Mouse (Mus musculus): ENCODE measurements around the gene Sp110.
"Not testable (repeated sequence)": the region's sequence is repeated elsewhere in the genome, so short reads cannot be mapped to it uniquely, and the experiment has no call there.

The Sp110 gene

GRCm38 (mm10) chr1:85598271-85599012, at the start of gene Sp110:
TSS of gene Sp110 (minus strand) at chr1:85598817.
- not testable (repeated sequence) for DNase-seq (ENCODE audit: low read depth, low spot score)

DNA sequence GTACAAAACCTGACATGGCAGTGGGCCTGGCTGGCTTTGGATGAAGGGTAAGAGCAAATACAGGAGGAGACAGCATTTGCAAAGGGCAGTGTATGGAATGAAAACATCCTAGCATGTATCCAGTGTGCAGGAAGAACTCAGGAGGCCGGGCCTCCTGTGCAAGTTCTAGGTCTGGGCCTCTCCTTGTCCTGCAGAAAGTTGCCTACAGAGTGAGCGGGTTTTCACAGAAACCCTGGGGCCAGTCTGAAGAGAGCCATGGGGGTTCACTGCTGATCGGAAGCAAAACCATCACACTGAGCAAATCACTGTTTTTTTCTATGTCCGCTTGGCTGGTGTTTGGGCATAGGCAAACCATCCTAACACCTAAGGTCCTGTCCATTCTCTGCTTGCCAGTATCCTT, 39.5 kb upstream of the Sp110 start:
- DNase-seq (ENCODE audit: low read depth, low spot score), result not testable (repeated sequence)

GRCm38 (mm10) chr1:85636936-85637335, 38.3 kb upstream of the Sp110 start:
- DNase-seq (ENCODE audit: low read depth, low spot score), result not testable (repeated sequence)

- not testable (repeated sequence) for DNase-seq (ENCODE audit: low read depth, low spot score)
Measured at GRCm38 (mm10) chr1:85618689-85619088, 20.1 kb upstream of the Sp110 start.

DNA sequence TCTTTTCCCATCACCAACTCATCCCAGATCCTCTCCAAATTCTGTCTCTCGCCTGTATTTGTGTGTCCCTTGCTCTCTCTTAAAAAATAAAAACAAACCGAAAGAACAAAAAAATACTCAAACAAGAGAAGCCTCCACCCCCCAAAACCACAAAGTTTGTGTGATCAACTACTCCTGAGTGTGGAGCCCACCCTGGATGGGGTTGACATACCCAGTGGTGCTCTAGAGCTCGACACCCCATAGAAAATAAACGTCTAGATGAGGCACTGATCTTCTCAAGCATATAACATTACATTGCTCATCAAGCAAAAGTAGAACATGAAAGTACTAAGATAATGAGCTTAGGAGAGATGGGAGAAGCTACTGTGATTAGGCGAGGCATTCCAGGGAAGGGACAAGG, 18.5 kb upstream of the Sp110 start:
- not testable (repeated sequence) for DNase-seq (ENCODE audit: low read depth, low spot score)

DNA sequence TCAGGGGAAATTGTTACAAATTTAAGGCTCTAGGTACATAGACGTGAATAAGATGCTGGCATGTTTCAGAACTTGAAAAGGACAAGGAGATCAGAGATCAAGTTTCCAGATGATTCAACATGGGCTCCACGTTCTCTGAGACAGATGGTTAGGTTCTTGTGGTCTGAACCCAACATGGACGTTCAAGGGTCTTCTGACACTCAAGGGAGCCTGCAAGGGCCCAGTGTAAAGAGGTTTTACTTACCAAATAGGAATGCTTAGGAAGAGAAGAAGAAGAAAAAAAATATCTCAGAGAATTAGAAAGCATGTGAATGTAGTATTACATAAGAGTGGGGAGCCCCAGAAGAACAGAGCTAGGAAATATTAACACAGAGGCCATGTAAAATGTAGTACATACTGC, 17.2 kb upstream of the Sp110 start:
- DNase-seq (ENCODE audit: low read depth, low spot score), result not testable (repeated sequence)

DNA sequence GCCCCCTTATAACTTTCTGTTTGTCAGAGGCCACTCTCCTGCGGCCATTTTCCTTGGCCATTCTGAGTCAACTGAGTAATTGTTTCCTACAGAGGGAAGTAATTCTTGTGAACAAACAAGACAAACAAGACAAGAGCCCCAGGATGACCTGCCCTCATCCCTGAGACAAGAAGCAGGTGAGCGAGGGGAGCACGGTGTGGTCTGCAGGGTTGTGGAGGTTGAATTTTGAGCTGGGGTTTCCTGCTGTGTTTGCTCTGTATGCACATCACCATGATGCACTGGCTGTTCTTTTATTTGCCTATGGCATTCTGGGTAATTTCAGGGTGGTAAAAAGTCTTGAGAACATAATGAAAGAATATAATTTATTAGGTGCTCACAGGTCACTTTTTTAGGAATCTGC, 16.5 kb upstream of the Sp110 start:
- DNase-seq (ENCODE audit: low read depth, low spot score), result not testable (repeated sequence)

GRCm38 (mm10) chr1:85610581-85610980, 12.0 kb upstream of the Sp110 start:
- DNase-seq (ENCODE audit: low read depth, low spot score), result not testable (repeated sequence)

DNA sequence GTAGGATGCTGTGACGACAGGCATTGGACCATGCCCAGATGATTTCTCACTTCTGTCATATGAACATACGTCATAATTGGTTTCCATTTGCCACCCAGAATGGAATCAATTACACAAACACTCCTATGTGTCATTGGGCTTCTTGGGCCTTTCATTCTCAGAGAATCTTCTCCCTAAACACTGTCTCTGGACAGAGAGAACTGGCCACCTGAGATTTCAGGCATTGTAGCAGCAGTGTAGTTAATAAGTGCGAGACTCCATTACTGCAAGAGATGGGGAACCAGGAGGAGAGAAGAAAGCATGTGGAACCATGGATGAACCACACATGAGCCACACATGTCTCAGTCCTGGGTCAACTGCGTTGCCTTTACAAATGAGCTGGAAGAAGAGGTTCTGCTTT, 9.7 kb upstream of the Sp110 start:
- not testable (repeated sequence) for DNase-seq (ENCODE audit: low read depth, low spot score)

GRCm38 (mm10) chr1:85604341-85604740, 5.7 kb upstream of the Sp110 start:
- DNase-seq (ENCODE audit: low read depth, low spot score), result not testable (repeated sequence)

- DNase-seq (ENCODE audit: low read depth, low spot score), result peak; percentile 2
Measured at GRCm38 (mm10) chr1:85600794-85601193, 2.2 kb upstream of the Sp110 start.

- DNase-seq (ENCODE audit: low read depth, low spot score), result not testable (repeated sequence)
Measured at GRCm38 (mm10) chr1:85600078-85600477, 1.5 kb upstream of the Sp110 start, which contains the start of gene Sp140. TSS of gene Sp140 (plus strand) at chr1:85600378.

- DNase-seq (ENCODE audit: low read depth, low spot score), result not testable (repeated sequence)
Measured at GRCm38 (mm10) chr1:85592526-85592925, 6.1 kb downstream of the Sp110 start.

GRCm38 (mm10) chr1:85588697-85589096, 9.9 kb downstream of the Sp110 start:
- DNase-seq (ENCODE audit: low read depth, low spot score), result not testable (repeated sequence)

DNA sequence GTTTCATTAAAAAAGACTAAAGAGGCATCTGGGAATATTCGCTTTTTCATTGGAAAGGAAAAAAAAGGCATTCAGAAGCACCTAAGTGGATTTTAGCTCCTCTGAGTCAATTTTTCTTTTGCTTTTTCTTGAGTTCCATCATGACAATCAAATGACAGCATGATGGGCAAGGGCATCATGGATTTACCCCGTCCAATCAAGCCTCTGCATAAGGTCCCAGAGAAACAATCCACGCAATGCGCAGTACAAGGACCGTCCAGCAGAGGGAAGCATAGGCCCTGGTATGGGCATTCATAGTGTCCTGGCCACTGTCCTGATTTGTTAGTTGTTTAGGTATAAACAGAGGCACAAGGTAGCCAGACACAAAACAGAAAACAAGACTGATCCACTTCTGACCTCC, 17.1 kb downstream of the Sp110 start:
- DNase-seq (ENCODE audit: low read depth, low spot score), result peak; percentile 4

- DNase-seq (ENCODE audit: low read depth, low spot score), result not testable (repeated sequence)
Measured at GRCm38 (mm10) chr1:85580578-85580977, 18.0 kb downstream of the Sp110 start.

GRCm38 (mm10) chr1:85580148-85580534, 18.5 kb downstream of the Sp110 start:
- DNase-seq (ENCODE audit: low read depth, low spot score), result not testable (repeated sequence)

- DNase-seq (ENCODE audit: low read depth, low spot score), result not testable (repeated sequence)
Measured at GRCm38 (mm10) chr1:85579199-85580147, 19.1 kb downstream of the Sp110 start.

DNA sequence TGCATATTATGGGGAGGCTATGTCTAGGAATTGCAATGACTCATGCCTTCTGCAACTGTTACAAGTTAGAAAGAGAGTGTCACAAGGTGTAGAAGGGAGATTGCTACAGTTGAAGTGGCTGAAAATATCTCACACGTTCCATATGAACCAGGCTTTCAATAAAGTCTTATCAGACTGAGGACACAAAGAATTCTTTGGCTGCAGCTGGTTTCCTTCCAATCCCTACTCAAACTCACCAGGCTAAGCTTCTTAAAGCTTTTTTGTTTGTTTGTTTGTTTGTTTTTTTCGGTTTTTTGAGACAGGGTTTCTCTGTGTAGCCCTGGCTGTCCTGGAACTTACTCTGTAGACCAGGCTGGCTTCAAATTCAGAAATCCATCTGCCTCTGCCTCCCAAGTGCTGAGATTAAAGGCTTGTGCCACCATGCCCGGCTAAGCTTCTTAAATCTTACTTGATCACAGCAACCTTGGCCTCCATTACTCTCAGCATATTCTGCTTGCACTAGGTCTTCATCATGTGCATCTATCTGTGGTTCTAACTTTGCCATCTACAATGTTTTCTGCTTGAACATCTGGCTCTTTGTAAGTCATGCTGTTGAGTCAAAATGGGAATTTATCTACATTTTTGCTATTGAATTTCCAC, 20.1 kb downstream of the Sp110 start:
- not testable (repeated sequence) for DNase-seq (ENCODE audit: low read depth, low spot score)

- not testable (repeated sequence) for DNase-seq (ENCODE audit: low read depth, low spot score)
Measured at GRCm38 (mm10) chr1:85575376-85575775, 23.2 kb downstream of the Sp110 start, which contains the start of gene G530012D18Rik. TSS of gene G530012D18Rik (plus strand) at chr1:85575676.

DNA sequence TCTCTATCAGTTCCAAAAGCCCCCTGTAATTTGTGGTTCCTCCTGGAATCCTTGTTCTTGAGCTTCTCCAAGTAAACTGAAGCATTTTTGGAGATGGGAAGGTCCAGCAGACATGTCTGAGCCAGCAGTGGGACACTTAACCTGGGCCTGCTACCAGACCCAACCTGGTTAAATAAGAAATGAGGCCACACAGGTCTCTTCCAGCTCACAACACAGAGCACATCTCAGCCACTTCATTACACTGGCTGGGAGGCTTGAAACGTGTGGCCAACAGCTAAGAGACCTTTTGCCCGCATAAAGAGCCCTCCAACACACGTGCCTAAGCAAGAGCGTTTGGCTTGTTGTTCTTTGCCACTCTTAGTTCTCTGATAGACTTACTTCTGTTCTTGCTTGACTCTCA, 25.1 kb downstream of the Sp110 start:
- DNase-seq (ENCODE audit: low read depth, low spot score), result not testable (repeated sequence)

DNA sequence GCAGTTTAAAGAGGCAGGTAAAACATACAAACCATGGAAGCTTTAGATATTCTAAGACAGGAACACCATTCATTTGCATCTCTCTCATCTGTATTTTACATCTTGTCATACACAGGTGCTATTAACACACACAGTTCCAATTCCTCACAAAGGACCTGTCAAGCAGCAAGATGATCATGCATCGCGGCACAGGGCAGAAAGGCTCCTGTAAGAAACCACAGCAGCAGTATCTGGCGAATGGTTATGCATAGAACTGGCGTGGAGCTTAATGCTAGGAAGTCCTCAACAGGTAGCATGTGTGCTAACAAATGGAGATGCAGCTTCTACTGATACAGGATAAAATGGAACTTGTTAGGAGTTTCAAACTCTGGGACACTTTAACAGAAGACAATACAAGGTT, 43.4 kb downstream of the Sp110 start:
- not testable (repeated sequence) for DNase-seq (ENCODE audit: low read depth, low spot score)
